Mouse (Mus musculus) testis, postnatal 14 days (tissue): ENCODE measurements at regions not wholly inside any gene's neighbourhood (a gene's known extent, or its start where the extent isn't known, plus 50 kb on each side); places are given as distances from the start of the nearest gene placed in this dataset.

Experiments
- DNase-seq: peaks from one replicate; pipeline ENCODE4 v3.0.0; 2021; ENCODE audit warnings: low spot score

GRCm38 (mm10) chr13:37468304-37469178 lies 123.5 kb downstream of the Ly86 start:
- no peak for DNase-seq

DNA sequence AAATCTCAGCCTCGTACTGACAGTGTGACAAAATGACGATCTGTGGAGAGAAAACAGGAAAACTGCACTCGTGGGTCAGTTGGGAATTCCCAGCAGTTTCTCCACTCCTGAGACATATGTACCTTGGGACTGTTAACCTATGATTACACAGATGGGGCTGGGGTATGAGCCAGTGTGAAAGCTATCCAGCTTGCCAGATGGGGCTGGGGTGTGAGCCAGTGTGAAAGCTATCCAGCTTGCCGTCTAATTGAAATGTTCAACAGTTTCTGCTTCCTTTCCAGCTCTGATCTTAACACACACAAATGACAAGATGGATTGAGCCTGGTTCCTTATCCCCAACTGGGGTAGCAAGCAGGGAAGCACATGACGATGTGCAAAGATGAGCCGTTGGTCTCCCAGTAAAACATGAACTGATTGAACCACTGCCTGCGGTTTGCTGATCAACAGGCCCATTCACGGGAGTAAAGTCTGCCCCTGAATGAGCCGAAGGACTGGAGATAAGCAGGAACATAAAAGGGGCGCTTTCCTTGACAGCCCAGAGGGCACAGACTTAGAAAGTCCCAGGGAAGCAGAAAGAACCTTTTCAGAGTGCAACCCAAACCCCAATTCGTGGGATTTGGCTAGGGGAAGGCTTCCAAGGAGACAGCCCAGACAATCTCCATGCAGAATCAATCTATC lies 125.4 kb downstream of the Ly86 start:
- no peak for DNase-seq

DNA sequence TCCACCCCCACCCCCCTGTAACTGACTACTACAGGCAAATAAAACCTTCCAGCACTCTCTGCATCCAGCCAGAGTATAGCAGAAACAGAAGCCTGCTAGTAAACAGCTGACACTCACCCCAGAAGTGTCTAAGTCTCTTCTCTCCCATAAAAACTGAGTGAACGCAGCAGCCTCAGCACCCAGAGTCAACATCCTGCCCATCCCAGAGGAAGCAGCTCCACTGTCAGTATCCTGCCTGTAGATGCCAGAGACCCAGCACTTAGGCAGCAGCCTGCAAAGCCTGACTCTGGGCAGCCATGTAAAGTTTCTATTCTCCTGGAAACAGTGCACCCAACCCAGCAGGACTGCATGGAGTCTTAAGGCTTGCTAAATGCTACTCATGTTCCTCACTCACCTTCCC lies 128.4 kb downstream of the Ly86 start:
- no peak for DNase-seq

GRCm38 (mm10) chr13:37475804-37476203 lies 130.8 kb downstream of the Ly86 start:
- no peak for DNase-seq

DNA sequence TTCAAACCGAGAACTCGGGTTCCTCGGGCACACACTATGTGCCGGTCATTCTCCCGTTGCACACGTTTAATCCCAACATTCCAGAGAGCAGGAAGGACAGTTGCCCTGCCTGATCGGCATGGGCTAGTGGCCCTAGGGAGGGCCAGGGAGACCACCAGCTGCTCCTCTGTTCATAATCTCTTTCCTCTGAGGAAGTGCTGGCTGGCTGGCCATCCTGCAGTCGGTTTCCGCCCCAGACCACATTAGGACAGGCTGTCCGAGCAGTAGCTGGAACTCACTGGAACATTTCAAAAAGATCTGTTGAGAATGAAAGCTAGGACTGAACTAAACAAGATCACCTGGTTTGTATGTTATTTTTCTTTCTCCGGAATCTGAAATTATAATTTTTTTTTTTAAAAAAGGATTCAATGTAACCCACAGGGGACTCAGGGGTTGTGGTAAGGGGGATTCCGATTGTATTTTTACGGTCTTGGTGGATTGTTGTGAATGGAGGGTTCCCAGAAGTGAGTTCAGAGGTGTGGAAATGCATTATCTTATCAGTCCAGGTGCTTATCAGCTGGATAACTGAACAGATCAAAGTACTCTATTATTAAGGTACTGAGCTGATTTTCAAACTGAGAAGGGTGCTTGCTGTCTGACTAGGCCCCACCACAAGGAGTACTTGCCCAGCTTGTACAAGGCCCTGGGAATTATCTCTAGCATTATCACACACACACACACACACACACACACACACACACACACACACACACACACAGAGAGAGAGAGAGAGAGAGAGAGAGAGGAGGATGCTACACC lies 131.4 kb downstream of the Ly86 start:
- DNase-seq: no peak

GRCm38 (mm10) chr13:37477342-37477741 lies 132.3 kb downstream of the Ly86 start:
- DNase-seq: no peak

GRCm38 (mm10) chr13:37477749-37478548 lies 132.9 kb downstream of the Ly86 start:
- DNase-seq: no peak

DNA sequence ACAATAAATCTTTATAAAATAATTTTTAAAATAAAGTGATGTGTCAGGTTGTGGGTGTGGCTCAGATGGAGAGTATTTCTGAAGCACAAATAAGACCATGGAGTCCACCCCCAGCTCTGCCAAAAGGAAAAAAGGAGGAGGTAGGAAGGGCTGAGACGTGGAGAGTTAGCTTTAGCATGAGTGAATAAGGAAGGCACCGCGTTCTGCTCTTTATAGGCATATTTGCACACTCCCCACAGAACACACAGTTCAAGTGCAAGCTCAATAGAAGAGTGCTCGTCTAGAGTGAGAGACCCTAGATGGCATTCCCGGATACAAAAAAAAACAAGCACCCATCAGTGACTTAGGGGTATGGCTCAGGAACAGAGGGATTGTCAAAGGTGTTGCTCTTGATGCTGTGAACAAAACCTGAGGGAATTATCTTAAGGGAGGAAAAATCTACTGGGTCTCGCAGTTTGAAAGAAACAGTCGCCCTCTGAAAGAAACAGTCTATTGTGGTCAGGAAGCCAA lies 134.2 kb downstream of the Ly86 start:
- no peak for DNase-seq

GRCm38 (mm10) chr13:37481514-37481913 lies 136.5 kb downstream of the Ly86 start:
- no peak for DNase-seq

DNA sequence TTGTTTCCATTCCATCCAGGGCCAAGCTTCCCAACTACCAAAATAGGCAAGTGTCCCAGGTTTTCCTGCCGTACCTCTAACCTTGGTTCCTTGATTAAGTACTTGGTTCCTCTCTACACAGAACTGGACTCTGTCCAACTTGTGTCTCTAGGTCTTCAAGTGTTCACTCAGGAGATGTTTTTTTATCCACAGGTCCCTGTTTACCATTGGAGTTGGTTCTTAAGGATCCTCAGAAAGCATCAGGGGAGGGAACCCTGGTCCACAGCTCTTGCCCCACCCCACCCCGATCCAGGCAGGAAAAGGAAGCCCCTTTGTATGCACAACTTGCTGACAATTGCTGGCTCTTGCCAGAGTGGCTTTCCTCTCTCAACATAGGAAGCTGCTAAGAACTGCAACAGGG lies 137.0 kb downstream of the Ly86 start:
- no peak for DNase-seq

GRCm38 (mm10) chr13:37482589-37482988 lies 137.6 kb downstream of the Ly86 start:
- DNase-seq: no peak

- DNase-seq: no peak
Measured at GRCm38 (mm10) chr13:37483010-37483855, 138.2 kb downstream of the Ly86 start.

DNA sequence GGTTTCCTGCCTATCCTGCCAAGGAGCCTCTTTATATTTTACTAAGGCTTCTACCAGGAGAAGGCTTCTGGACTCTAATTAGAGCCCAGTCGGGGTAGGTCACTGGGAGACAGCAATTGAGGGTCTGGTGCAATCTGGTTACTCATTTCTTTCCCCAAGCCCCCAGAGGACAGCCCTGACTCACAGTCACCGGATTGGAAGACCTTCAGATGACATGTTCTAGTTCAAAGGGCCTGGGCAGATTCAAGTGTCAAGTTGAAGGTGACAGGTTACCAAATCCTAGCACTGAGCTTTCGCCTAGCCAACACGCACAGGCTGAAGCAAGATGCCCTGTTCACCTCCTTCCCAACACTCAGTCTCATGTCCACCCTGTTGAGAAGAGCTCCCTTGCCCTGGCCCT lies 139.6 kb downstream of the Ly86 start:
- DNase-seq: no peak

DNA sequence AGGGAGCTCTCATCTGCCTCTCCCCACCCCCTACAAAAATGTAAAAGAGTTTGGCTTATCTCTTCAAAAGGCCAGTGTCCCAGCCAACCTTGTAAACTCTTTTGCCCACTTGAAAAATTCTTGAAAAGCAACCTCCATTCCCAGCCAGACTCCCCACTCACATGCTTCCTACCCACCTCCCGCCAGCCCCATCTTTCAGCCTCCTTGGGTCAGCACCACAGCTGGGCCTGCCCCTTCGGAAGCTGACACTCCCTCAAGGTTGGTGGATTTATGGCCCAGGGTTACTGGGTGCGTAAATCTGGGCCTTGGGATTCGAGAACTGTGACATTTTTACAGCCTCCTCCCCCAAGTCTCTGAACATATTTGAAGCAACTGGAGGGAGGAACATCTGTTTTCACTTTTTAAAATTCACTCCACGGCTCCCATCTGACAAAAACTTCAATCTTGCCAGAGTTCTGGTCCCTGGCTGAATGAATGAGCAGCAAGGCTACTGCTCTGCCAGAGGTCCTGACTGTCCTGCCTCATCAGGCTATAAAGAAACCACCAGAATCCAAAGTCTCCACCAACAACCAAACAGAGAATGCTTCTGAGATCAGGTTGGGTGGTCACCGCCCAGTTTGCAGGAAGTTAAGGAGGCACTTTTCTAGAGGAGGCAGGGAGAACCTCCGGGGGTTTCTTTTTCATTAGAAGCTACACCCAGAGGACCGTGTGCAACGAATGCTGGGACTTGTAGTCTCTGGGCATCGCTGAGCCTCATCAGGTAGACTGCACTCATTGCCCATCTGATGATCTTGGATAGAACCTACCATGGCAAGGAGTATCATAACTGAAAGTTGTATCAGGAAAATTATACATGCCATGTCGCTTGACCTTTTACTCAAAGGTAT lies 147.3 kb downstream of the Ly86 start:
- no peak for DNase-seq

GRCm38 (mm10) chr13:37493331-37493730 lies 148.3 kb downstream of the Ly86 start:
- DNase-seq: no peak

DNA sequence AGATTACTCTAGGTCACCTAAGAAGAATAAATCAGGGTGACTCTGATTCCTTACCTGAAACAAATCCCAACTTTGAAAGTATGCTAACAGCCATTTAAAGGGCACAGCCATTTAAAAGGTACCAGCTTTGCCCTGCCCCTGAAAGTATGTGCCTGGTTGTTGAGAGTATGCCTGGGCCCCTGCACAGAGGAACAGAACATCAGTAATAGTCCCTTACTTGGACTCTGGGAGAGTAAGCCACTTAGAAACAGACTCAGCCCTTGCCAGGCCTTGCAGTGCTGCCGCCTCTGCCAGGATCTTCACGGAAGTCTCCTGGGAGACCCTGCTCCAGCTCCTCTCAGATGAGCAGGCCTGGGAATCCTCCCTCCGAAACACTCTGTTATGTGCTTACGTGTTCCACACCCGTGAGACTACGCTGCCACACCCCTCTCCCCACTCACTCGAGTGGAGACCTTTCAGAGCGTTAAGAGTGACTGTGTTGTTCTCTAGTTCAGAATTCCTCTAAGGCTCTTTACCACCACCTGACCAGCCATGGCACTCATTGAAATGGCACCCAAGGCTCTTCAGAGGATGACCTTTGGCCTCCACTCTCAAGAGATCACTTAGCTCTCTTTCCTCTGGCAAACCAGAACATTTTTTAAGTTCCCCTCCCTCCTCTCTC lies 150.4 kb downstream of the Ly86 start:
- no peak for DNase-seq

- DNase-seq: no peak
Measured at GRCm38 (mm10) chr13:37497986-37498385, 153.0 kb downstream of the Ly86 start.

DNA sequence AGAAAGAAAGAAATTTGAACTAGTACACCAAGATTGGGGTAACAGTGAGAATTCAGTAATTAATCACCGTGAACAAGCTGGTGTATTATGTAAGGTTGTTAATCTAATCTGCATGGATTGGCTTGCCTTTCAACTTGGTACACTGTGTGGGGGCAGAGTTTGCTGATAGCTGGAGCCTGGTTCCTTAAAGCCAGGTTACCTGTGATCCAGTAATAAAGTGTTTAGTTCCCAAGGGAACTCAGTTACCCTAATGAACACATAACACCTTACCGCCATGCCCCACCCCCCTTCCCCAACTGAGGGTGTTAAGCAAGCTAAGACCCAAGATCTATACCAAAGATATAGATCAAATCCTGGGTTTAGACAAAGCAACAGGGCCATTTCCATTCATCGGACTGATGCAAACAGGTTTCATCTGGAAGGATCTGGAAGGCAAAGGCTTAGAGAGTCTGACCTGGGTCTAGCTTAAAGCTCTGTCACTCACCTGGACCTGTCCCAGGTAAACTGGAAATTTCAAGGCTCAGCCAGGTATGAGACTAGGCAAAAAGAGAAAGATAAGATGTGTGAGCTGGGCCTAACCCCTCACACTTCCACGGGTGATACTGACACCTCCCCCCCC lies 155.8 kb downstream of the Ly86 start:
- no peak for DNase-seq

DNA sequence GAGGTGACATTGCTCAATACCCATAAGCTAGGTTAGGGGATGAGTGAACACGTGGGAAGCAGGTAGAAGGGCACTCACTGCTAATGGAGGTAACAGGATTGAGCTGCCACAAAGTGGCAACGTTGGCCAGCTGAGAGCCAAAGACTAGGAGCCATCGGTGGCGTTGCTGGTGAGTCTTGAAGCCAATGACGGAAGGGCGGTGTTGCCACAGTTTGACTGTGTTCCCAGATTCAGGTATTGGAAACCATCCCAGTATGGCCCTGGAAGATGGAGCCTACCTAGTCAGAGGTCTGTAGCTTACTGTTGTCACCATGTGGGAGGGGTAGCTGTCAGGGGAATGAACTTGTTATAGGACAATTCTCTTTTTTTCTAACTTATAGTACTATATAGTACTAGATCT lies 158.4 kb downstream of the Ly86 start:
- no peak for DNase-seq
